Comparison of ENCODE assay signal across 18 mouse cellular contexts in the genomic region with DNA sequence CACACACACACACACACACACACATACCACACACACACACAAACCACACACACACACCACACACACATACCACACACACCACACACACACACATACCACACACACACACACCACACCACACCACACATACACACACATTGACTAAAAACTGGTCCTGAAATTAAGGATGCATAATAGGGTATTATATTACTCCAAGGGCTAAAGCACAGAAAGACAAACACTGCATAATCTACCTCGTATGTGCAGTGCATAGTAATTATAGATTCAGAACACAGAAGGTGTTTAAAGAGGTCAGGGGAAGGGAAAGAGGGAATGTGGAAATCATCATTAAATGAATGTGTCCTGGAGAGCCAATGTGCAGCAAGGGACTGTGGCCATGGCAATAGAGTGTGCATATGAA.
"Had no signal": no experiment of that assay in that cellular context is flagged by ENCODE, and none has a peak within 500 bp of the region (broad histone marks: within the 10 kb centered on the region; RNA-seq: fewer than 3 reads in every experiment).

No protein-coding gene starts in this region.

- H3K36me3 ChIP-seq: liver, embryonic 13.5 days had no signal

- H3K27ac ChIP-seq: kidney, postnatal 0 days; layer of hippocampus, adult 2 months; liver, embryonic 13.5 days; stomach, postnatal 0 days had no signal

- H3K9ac ChIP-seq: liver, embryonic 13.5 days had no signal

- H3K4me2 ChIP-seq: liver, embryonic 13.5 days had no signal

- H3K9me3 ChIP-seq: liver, embryonic 13.5 days had no signal

- H3K4me1 ChIP-seq: liver, embryonic 13.5 days had no signal

- ATAC-seq: intestine, postnatal 0 days had no signal

- DNase-seq: kidney, adult 2 months; kidney, postnatal 25 days; layer of hippocampus, adult 9-11 months; liver, embryonic 13.5 days; lung, adult 2 months; lung, postnatal 14 days; lung, postnatal 4 days; right cerebral cortex, adult 18-20 months; right cerebral cortex, postnatal 14 days; right cerebral cortex, postnatal 4 days; thymus, adult 2 months; thymus, postnatal 14 days; thymus, postnatal 4 days had no signal

- H3K4me3 ChIP-seq: layer of hippocampus, adult 2 months; liver, embryonic 13.5 days; myocyte had no signal

- H3K27me3 ChIP-seq: liver, embryonic 13.5 days had no signal
